Mouse (Mus musculus) cerebral cortex, adult 2 months (tissue): Measurements from ENCODE around the gene Meox2.

Experiments used
- WGBS: fragments of 180-500 bp; shearing (Covaris S2); methylation state at CpG from one replicate; pipeline ENCODE4 v1.1.7; 2018; 5-methylcytosine and 5-hydroxymethylcytosine counted together

Gene Meox2

GRCm38 (mm10) chr12:37108390-37108738 lies at the start of gene Meox2:
Meox2 (plus strand) TSS chr12:37108540.
- 2% methylated on average over 12 of the region's 12 CpGs for WGBS

GRCm38 (mm10) chr12:37072636-37073035 lies 35.7 kb upstream of the Meox2 start:
- WGBS, result 45% methylated on average over 3 of the region's 3 CpGs

DNA sequence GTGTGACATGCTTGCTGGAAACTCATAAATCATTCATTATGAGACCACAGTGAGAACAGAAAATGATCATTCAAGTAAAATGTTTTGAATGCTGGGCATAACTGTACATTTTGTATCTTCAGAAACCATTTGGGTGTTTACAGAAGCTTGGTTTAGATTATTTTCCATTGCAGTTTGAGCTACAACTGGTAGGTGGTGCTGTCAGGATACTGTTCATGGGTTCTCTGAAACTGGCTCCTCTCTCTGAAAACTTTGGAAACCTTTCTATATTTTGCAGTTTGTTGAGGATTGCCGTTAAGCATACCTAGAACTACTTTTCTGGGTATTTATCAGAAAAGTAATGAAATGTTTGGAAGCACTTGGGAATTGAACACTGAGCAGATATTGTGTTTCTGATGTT lies 31.0 kb upstream of the Meox2 start:
- WGBS, result 28% methylated on average over 1 of the region's 1 CpGs

DNA sequence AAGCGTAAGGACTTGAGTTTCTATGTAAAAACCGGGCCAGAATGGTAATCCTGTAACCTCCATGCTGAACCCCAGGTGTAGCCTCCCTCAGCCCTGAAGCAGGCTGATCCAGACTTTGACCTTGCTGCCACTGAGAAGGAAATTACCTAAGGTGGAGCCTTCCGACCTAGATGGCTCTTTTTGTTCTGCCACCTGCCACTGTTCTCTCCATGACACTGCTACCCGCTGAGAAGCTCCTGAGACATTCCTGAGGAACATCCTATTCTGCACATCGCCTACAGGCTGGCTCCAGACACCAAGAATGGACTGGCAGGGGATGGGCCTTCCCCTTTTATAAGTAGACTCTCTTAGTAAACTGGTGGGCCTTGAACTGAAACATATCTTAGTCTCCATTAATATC lies 28.3 kb upstream of the Meox2 start:
- 75% methylated on average over 5 of the region's 5 CpGs for WGBS

DNA sequence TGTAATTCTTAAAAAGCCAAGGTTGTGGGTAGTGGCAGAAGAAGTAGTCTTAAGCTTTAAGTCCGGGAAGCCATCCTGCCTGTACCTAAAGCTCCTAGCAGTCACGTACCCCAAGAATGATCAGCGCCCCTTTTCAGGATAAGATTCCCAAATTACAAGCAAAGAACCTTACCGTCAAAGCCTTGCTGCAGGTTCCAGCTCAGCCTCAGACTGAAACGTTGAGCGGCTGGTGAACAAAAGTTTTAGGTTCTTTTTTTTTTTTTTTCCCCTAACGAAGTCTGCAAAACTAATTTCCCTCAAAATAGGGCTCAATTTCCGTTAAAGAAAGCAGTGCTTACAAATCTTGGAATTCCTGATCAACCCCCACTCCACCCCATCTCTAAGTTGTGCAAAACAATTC lies 1.8 kb upstream of the Meox2 start:
- 57% methylated on average over 8 of the region's 8 CpGs for WGBS

DNA sequence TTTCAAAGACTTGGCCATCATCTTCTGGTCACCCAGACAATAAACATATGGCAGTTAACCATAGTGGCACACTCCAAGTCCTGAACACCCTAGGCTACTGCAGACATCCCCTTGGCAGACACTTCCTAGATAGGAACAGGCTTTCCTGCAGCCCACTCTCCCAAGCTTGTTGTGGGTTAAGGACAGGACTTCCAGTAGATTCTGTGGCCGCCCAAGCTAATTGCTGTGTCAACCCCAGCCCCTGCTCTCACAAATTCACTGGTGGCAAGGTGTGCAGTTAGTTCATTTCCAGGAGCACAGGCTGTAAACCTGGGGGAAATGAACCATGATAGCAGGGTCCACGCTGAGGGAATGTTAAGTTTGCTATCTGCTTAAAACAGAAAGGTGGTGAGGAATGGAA lies 1.2 kb upstream of the Meox2 start:
- 84% methylated on average over 2 of the region's 2 CpGs for WGBS

DNA sequence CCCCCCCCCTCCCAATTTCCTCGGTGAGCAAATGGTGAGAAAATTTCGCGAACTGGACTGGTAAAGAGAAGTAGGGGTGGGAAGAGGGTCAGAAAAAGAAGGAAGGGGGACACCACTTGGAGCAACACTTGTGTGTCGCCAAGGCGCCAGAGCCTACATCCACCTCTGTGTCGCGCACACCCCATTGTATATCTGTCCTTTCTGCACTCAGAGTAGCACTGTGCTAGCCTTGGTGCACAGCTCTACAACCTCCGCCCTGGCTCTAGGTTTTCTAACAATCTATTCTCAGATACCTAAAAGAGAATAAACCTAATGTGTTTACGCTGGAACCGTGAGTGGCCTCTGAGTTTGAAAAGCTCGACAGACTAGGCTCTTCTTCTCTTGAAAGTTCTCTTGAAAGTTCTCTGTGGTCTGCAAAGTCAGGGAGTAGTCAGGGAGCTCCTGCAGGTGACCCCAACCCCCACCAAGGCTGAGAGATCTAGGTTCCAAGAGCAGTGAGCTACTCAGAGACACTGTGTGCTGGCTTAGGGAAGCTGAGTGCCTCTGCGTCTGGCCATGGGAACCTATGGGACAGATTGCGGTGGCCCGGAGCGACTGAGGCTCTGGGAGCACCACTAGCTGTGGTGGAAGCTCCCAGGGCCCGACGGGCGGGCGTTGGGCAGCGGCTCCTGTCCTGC lies 489 bp upstream of the Meox2 start:
- WGBS, result 30% methylated on average over 20 of the region's 20 CpGs

DNA sequence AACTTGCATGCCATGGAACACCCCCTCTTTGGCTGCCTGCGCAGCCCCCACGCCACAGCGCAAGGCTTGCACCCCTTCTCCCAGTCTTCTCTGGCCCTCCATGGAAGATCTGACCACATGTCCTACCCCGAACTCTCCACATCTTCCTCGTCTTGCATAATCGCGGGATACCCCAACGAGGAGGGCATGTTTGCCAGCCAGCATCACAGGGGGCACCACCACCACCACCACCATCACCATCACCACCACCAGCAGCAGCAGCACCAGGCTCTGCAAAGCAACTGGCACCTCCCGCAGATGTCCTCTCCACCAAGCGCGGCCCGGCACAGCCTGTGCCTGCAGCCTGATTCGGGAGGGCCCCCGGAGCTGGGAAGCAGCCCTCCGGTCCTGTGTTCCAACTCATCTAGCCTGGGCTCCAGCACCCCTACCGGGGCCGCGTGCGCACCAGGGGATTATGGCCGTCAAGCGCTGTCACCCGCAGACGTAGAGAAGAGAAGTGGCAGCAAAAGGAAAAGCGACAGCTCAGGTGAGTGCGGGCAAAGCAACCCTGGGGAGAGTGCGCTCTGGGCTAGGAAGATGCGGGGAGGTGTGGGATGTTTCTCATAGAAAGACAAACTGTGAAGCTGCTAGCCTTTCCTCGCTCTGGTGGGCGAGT lies 606 bp downstream of the Meox2 start:
- under 1% methylated on average over 29 of the region's 29 CpGs for WGBS

DNA sequence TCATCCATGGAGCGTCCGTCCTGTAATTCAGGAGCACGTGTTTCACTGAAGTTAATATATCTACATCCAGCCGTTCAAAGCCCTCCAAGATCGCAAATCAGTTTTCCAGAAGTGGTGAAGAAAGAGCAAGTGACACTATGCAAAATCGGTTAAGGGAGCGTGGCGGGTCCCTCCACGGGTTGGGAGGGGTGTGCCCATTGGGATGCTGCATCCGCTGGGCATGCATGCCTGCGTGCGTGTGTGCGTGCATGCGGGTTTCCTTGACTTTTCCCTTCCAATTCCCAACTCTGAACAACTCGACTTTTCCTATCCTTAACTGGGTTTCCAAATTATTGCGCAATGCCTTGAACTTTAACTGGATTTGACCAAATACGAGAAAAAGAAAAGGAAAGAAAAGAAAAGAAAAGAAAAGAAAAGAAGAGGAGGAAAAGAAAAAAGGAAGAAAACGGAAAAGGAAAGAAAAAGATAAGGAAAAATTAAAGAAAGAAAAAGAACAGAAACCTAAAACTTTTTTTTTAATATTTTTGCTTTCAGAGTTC lies 1.2 kb downstream of the Meox2 start:
- 6% methylated on average over 18 of the region's 18 CpGs for WGBS

GRCm38 (mm10) chr12:37110977-37111376 lies 2.6 kb downstream of the Meox2 start:
- 76% methylated on average over 9 of the region's 9 CpGs for WGBS

DNA sequence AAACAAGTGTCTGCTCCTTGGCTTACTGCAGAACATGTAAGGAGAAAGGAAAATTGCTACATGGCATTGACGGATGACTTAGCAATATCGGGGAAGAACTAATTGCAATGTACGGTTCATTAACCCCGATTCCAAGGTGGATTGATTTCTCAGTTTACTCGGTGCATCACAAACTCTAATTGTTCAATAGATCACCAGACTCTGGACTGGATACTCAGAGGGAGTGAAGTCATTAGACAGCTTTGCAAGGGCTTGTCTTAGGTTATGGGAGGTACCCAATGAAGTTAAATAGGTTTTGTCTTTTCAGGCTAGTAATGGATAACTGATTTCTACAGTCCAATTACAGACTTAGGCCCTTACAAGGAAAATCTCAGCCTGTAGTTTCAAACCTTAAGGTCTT lies 10.9 kb downstream of the Meox2 start:
- 71% methylated on average over 5 of the region's 5 CpGs for WGBS

DNA sequence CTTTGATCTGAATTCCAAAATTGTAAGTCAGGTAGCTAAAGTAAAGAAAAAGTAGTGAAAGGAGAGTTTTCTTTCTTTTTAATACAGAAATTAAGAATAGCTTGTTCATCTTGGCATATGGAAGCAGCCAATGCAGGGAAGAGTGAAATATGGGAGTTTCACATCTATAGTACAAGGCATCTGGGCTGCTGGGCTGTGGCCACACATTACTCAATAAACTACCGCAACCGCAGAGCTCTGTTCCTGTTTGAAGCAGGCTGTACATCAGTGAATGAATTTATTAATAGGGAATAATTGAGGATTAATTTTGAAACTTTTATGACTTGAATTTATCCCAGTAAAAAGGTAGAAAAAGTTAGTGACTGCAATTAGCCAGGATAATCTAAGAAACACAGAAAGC lies 15.4 kb downstream of the Meox2 start:
- WGBS, result 86% methylated on average over 2 of the region's 2 CpGs

GRCm38 (mm10) chr12:37142080-37142703 lies 33.9 kb downstream of the Meox2 start:
- 64% methylated on average over 3 of the region's 3 CpGs for WGBS

GRCm38 (mm10) chr12:37143879-37144278 lies 35.5 kb downstream of the Meox2 start:
- WGBS, result 94% methylated on average over 1 of the region's 1 CpGs

DNA sequence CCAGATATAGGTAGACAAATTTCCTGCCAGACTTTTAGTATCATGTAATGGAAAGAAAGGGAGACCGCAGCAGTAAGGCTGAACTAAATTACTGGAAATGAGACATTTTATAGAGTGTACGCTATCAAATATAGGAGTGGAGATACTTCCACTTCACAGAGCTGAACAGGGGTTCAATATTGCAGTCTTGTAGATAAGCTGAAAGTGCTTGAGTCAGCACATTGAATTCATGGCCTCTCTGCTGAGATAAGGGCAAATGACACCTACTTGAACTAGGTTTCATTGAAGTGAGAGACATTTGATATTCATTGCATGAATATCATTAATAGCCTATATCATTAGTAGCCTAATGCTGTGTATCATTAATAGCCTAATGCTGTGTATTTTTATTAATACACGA lies 65.0 kb downstream of the Meox2 start:
- 98% methylated on average over 3 of the region's 3 CpGs for WGBS

DNA sequence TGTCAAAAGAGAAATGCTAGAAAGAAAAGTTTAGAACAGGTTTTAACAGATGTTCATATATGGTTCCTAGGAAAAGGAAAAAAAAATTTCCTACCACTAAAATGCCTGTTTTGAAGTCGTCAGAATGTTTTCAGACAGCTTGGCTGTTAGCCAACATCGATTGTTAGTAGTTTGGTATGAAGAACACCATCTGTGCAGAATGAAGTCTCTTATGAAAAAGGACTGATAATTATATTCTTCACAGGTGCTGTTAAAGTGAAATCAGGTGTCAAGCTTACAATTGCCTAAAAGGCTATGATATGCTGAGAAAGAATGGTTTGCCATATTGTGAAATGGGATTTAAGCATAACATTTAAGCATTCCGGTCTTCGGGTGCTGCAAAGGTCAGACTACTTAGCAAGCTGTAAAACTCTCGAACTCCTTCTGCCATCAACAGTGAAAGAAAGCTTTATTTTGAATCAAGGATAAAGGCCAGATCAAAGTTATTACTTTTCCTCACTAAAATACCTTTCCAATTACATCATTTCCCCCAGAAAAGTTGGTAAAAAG lies 80.7 kb downstream of the Meox2 start:
- WGBS, result 42% methylated on average over 5 of the region's 5 CpGs
